Mouse (Mus musculus): ENCODE data around the gene Myh6. TPM values are rescaled to one million over a fixed set of nuclear protein-coding genes. Genes with fewer than 3 reads are reported as not detected.

The Myh6 gene
- polyA plus RNA-seq, 1 experiment from 2014 or later, result 4.7 TPM

GRCm38 (mm10) chr14:54998680-54999079 lies 32.0 kb upstream of the Myh6 start:
- no peaks in the 10 kb centered on the region for H3K4me1 ChIP-seq (ENCODE audit: control insufficient read depth, insufficient read depth, low read length)
- H3K9ac ChIP-seq (ENCODE audit: low read length), result no peak overlapping the region
- H3K9me3 ChIP-seq (ENCODE audit: control insufficient read depth, low read length), result no peaks in the 10 kb centered on the region

DNA sequence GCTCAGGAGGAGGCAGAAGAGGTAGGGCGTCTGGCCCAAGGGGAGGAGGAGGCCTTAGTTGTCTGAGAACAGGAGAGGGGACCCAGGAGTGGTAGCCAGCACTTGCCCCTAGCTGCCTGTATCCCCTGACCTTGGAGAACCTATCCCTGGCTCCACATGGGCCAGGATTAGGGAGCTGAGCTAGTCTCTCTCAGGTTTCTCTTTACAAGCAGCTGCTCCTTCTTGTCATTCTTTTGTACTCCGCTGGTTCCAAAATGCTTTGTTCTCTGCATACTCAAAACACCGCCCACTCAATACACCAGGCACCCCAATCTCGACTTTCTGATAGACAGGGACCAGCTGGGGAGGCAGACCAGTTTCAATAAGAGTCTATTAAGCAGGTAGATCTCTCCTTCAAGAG lies 30.6 kb upstream of the Myh6 start:
- no peaks in the 10 kb centered on the region for H3K36me3 ChIP-seq (ENCODE audit: control insufficient read depth, insufficient read depth, low read length)
- no peaks in the 10 kb centered on the region for H3K4me1 ChIP-seq (ENCODE audit: control insufficient read depth, insufficient read depth, low read length)
- no peak overlapping the region for H3K4me2 ChIP-seq (ENCODE audit: low read depth)
- H3K4me3 ChIP-seq (ENCODE audit: low read depth, low read length), result no peak overlapping the region
- ATAC-seq (ENCODE audit: insufficient read depth, low FRiP score, low TSS enrichment) (no peak), DNase-seq (ENCODE audit: low spot score) (no peak)
- H3K9me3 ChIP-seq (ENCODE audit: control insufficient read depth, low read length), result no peaks in the 10 kb centered on the region
- 34% methylated on average over 4 of the region's 4 CpGs for WGBS
- no peaks in the 10 kb centered on the region for H3K27me3 ChIP-seq (ENCODE audit: control insufficient read depth, insufficient read depth, low read length)
- no peak overlapping the region for H3K9ac ChIP-seq (ENCODE audit: low read length)
- H3K27ac ChIP-seq (ENCODE audit: low read depth, low read length), result no peak overlapping the region

More at GRCm38 (mm10) chr14:54998680-54999079, 32.0 kb upstream of the Myh6 start:
- Histone ChIP-seq H3K4me3 (ENCODE audit: low read depth, low read length) (no peak overlapping the region), H3K27me3 (ENCODE audit: control insufficient read depth, insufficient read depth, low read length) (no peaks in the 10 kb centered on the region), H3K36me3 (ENCODE audit: control insufficient read depth, insufficient read depth, low read length) (no peaks in the 10 kb centered on the region), H3K4me2 (ENCODE audit: low read depth) (no peak overlapping the region), H3K27ac (ENCODE audit: low read depth, low read length) (no peak overlapping the region)
- DNase-seq (ENCODE audit: low spot score), result no peak
- ATAC-seq (ENCODE audit: insufficient read depth, low FRiP score, low TSS enrichment), result no peak

- 50% methylated on average over 9 of the region's 9 CpGs for WGBS
- Histone ChIP-seq H3K27me3 (ENCODE audit: control insufficient read depth, insufficient read depth, low read length) (no peaks in the 10 kb centered on the region), H3K4me2 (ENCODE audit: low read depth) (no peak overlapping the region), H3K4me3 (ENCODE audit: low read depth, low read length) (no peak overlapping the region), H3K9ac (ENCODE audit: low read length) (no peak overlapping the region; the same call in 1 of the 2 replicates), H3K36me3 (ENCODE audit: control insufficient read depth, insufficient read depth, low read length) (no peaks in the 10 kb centered on the region), H3K9me3 (ENCODE audit: control insufficient read depth, low read length) (no peaks in the 10 kb centered on the region), H3K27ac (ENCODE audit: low read depth, low read length) (no peak overlapping the region), H3K4me1 (ENCODE audit: control insufficient read depth, insufficient read depth, low read length) (no peaks in the 10 kb centered on the region)
- ATAC-seq (ENCODE audit: insufficient read depth, low FRiP score, low TSS enrichment) (no peak), DNase-seq (ENCODE audit: low spot score) (no peak)
Measured at GRCm38 (mm10) chr14:54996793-54997192, 30.1 kb upstream of the Myh6 start.

- Histone ChIP-seq H3K9ac (ENCODE audit: low read length) (no peak overlapping the region), H3K9me3 (ENCODE audit: control insufficient read depth, low read length) (no peaks in the 10 kb centered on the region), H3K36me3 (ENCODE audit: control insufficient read depth, insufficient read depth, low read length) (no peaks in the 10 kb centered on the region), H3K27ac (ENCODE audit: low read depth, low read length) (no peak overlapping the region), H3K4me1 (ENCODE audit: control insufficient read depth, insufficient read depth, low read length) (no peaks in the 10 kb centered on the region), H3K4me3 (ENCODE audit: low read depth, low read length) (no peak overlapping the region), H3K4me2 (ENCODE audit: low read depth) (no peak overlapping the region), H3K27me3 (ENCODE audit: control insufficient read depth, insufficient read depth, low read length) (no peaks in the 10 kb centered on the region)
- WGBS, result 63% methylated on average over 14 of the region's 14 CpGs
- ATAC-seq (ENCODE audit: insufficient read depth, low FRiP score, low TSS enrichment) (no peak), DNase-seq (ENCODE audit: low spot score) (no peak)
Measured at GRCm38 (mm10) chr14:54995457-54996138, 28.9 kb upstream of the Myh6 start.

DNA sequence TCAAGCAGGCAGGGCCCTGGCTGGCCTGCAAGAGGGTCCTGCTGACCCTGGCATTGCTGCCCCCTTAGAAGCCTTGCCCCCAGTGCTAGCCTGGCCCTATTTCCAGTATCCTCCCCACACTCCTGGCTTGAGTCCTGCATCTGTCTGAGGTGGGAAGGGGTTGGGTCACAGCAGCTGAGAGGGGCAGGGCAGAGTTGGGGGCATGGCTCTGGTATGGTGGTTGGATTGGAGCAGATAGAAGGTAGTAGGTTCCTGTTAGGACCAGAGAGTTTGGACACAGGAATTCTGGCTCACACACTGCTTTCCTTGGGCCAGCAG lies 28.1 kb upstream of the Myh6 start:
- ATAC-seq (ENCODE audit: insufficient read depth, low FRiP score, low TSS enrichment) (no peak), DNase-seq (ENCODE audit: low spot score) (no peak)
- Histone ChIP-seq H3K27ac (ENCODE audit: low read depth, low read length) (no peak overlapping the region), H3K36me3 (ENCODE audit: control insufficient read depth, insufficient read depth, low read length) (no peaks in the 10 kb centered on the region), H3K9ac (ENCODE audit: low read length) (no peak overlapping the region), H3K4me1 (ENCODE audit: control insufficient read depth, insufficient read depth, low read length) (no peaks in the 10 kb centered on the region), H3K4me3 (ENCODE audit: low read depth, low read length) (no peak overlapping the region), H3K4me2 (ENCODE audit: low read depth) (no peak overlapping the region), H3K9me3 (ENCODE audit: control insufficient read depth, low read length) (no peaks in the 10 kb centered on the region), H3K27me3 (ENCODE audit: control insufficient read depth, insufficient read depth, low read length) (no peaks in the 10 kb centered on the region)

- Histone ChIP-seq H3K36me3 (ENCODE audit: control insufficient read depth, insufficient read depth, low read length) (no peaks in the 10 kb centered on the region), H3K9ac (ENCODE audit: low read length) (no peak within 1 kb of the TSS), H3K27ac (ENCODE audit: low read depth, low read length) (no peak within 1 kb of the TSS), H3K4me1 (ENCODE audit: control insufficient read depth, insufficient read depth, low read length) (no peaks in the 10 kb centered on the region), H3K4me3 (ENCODE audit: low read depth, low read length) (no peak within 1 kb of the TSS), H3K27me3 (ENCODE audit: control insufficient read depth, insufficient read depth, low read length) (no peaks in the 10 kb centered on the region), H3K4me2 (ENCODE audit: low read depth) (no peak within 1 kb of the TSS), H3K9me3 (ENCODE audit: control insufficient read depth, low read length) (no peaks in the 10 kb centered on the region)
- WGBS, result 61% methylated on average over 11 of the region's 11 CpGs
- no peak for DNase-seq (ENCODE audit: low spot score)
- no peak for ATAC-seq (ENCODE audit: insufficient read depth, low FRiP score, low TSS enrichment)
Measured at GRCm38 (mm10) chr14:54994136-54994868, 27.6 kb upstream of the Myh6 start, which contains the start of gene Myh7. Myh7 (minus strand) TSS chr14:54994626.

- ATAC-seq (ENCODE audit: insufficient read depth, low FRiP score, low TSS enrichment), result no peak
- no peak overlapping the region for H3K27ac ChIP-seq (ENCODE audit: low read depth, low read length)
- H3K4me2 ChIP-seq (ENCODE audit: low read depth), result no peak overlapping the region
- no peaks in the 10 kb centered on the region for H3K9me3 ChIP-seq (ENCODE audit: control insufficient read depth, low read length)
- H3K4me3 ChIP-seq (ENCODE audit: low read depth, low read length), result no peak overlapping the region
- H3K27me3 ChIP-seq (ENCODE audit: control insufficient read depth, insufficient read depth, low read length), result no peaks in the 10 kb centered on the region
- WGBS, result 78% methylated on average over 10 of the region's 10 CpGs
- H3K4me1 ChIP-seq (ENCODE audit: control insufficient read depth, insufficient read depth, low read length), result no peaks in the 10 kb centered on the region
- no peak overlapping the region for H3K9ac ChIP-seq (ENCODE audit: low read length)
- H3K36me3 ChIP-seq (ENCODE audit: control insufficient read depth, insufficient read depth, low read length), result no peaks in the 10 kb centered on the region
- no peak for DNase-seq (ENCODE audit: low spot score)
Measured at GRCm38 (mm10) chr14:54993636-54994035, 26.9 kb upstream of the Myh6 start.

DNA sequence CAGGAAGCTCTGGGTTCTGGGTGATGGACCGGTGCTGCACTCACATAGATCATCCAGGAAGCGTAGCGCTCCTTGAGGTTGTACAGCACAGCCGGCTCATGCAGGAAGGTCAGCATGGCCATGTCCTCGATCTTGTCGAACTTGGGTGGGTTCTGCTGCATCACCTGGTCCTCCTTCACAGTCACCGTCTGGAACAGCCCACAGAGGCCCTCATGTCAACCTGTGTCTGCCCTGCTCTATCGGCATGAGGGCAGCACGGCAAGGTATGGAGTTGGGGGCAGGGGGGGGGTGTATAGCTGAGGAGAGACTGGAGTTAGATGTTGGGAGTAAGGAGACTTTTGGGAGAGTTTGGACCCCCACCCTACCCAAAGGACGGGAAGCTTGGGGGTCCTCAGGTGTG lies 25.5 kb upstream of the Myh6 start:
- ATAC-seq (ENCODE audit: insufficient read depth, low FRiP score, low TSS enrichment) (no peak), DNase-seq (ENCODE audit: low spot score) (no peak)
- Histone ChIP-seq H3K4me1 (ENCODE audit: control insufficient read depth, insufficient read depth, low read length) (no peaks in the 10 kb centered on the region), H3K4me2 (ENCODE audit: low read depth) (no peak overlapping the region), H3K27ac (ENCODE audit: low read depth, low read length) (no peak overlapping the region), H3K36me3 (ENCODE audit: control insufficient read depth, insufficient read depth, low read length) (no peaks in the 10 kb centered on the region), H3K9ac (ENCODE audit: low read length) (no peak overlapping the region), H3K4me3 (ENCODE audit: low read depth, low read length) (no peak overlapping the region), H3K27me3 (ENCODE audit: control insufficient read depth, insufficient read depth, low read length) (no peaks in the 10 kb centered on the region), H3K9me3 (ENCODE audit: control insufficient read depth, low read length) (no peaks in the 10 kb centered on the region)
- 92% methylated on average over 10 of the region's 10 CpGs for WGBS

- WGBS, result 87% methylated on average over 8 of the region's 8 CpGs
- Histone ChIP-seq H3K36me3 (ENCODE audit: control insufficient read depth, insufficient read depth, low read length) (no peaks in the 10 kb centered on the region), H3K9ac (ENCODE audit: low read length) (no peak overlapping the region), H3K4me1 (ENCODE audit: control insufficient read depth, insufficient read depth, low read length) (no peaks in the 10 kb centered on the region), H3K9me3 (ENCODE audit: control insufficient read depth, low read length) (no peaks in the 10 kb centered on the region), H3K27ac (ENCODE audit: low read depth, low read length) (no peak overlapping the region), H3K4me2 (ENCODE audit: low read depth) (no peak overlapping the region), H3K27me3 (ENCODE audit: control insufficient read depth, insufficient read depth, low read length) (no peaks in the 10 kb centered on the region), H3K4me3 (ENCODE audit: low read depth, low read length) (no peak overlapping the region)
- no peak for ATAC-seq (ENCODE audit: insufficient read depth, low FRiP score, low TSS enrichment)
- no peak for DNase-seq (ENCODE audit: low spot score)
Measured at GRCm38 (mm10) chr14:54989886-54990441, 23.2 kb upstream of the Myh6 start.
